Mouse (Mus musculus): Measurements from ENCODE around the gene Plekha6. TPM values are rescaled to one million over a fixed set of nuclear protein-coding genes. Genes with fewer than 3 reads are reported as not detected.
"Not testable (repeated sequence)": the region's sequence is repeated elsewhere in the genome, so short reads cannot be mapped to it uniquely, and the experiment has no call there.

The Plekha6 gene
- polyA plus RNA-seq, 1 experiment from 2014 or later, result 4.6 TPM

GRCm38 (mm10) chr1:133329638-133329964 lies 165.6 kb downstream of the Plekha6 start:
- H3K27ac ChIP-seq, result no peak overlapping the region
- ATAC-seq (ENCODE audit: insufficient number of reproducible peaks, insufficient read depth, low FRiP score, low TSS enrichment), result no peak
- H3K4me3 ChIP-seq, result peak overlapping the region; percentile 34
- WGBS, result 20% methylated on average over 7 of the region's 7 CpGs
- peaks cover 46% of the 10 kb centered on the region for H3K27me3 ChIP-seq
- peak overlapping the region; percentile 62 for H3K4me2 ChIP-seq (replicated peaks)
- H3K4me1 ChIP-seq, result peaks cover 7% of the 10 kb centered on the region
- no peaks in the 10 kb centered on the region for H3K9me3 ChIP-seq
- H3K9ac ChIP-seq, result peak overlapping the region; percentile 45; the same call in 1 of the 2 replicates
- no peaks in the 10 kb centered on the region for H3K36me3 ChIP-seq

- Histone ChIP-seq H3K9me3 (no peaks in the 10 kb centered on the region), H3K9ac (no peak overlapping the region), H3K36me3 (no peaks in the 10 kb centered on the region), H3K4me2 (replicated peaks) (no peak overlapping the region), H3K4me3 (no peak overlapping the region), H3K27ac (no peak overlapping the region), H3K27me3 (peaks cover 46% of the 10 kb centered on the region), H3K4me1 (peaks cover 7% of the 10 kb centered on the region)
- WGBS, result 72% methylated on average over 3 of the region's 3 CpGs
- ATAC-seq (ENCODE audit: insufficient number of reproducible peaks, insufficient read depth, low FRiP score, low TSS enrichment), result no peak
Measured at GRCm38 (mm10) chr1:133331142-133331541, 167.1 kb downstream of the Plekha6 start.

DNA sequence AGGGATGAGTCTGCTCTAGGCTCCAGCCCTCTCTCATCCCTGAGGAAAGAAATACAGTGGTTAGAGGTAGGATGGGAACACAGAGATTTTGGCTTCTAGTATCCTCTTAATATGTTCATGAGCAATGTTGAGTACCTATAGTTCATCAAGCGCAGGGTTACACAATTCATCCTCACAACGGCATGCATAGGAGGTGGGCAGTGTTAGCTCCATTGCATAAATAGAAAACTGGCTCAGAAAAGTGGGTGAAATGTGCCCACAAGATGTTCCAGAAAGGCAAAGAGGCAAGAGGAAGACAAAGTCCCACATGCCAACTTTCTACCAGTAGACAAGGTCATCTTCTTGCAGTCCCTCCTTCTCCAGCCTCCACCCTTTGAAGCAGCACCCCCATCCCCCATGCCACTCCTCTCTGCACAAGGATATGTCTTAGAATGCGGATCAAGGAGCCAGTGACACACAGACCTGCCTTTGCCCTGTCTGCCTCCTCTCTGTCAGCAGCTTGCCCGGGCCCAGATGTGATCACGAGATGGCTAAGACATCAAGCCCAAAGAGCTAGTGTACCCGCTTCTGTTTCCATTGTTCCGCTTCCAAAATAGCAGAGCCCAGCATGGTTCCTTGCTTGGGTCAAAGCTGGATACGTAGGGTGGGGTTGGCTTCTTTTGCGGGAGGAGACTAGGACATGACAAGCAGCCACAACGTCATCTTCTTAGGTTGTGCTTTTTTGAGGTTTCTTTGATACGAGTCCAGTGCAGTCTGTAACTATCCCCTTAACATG lies 168.8 kb downstream of the Plekha6 start:
- Histone ChIP-seq H3K4me3 (no peak overlapping the region), H3K36me3 (no peaks in the 10 kb centered on the region), H3K27ac (no peak overlapping the region), H3K9ac (no peak overlapping the region), H3K27me3 (peaks cover 40% of the 10 kb centered on the region), H3K4me1 (peaks cover 7% of the 10 kb centered on the region), H3K4me2 (replicated peaks) (no peak overlapping the region), H3K9me3 (no peaks in the 10 kb centered on the region)
- WGBS, result 86% methylated on average over 11 of the region's 11 CpGs
- no peak for ATAC-seq (ENCODE audit: insufficient number of reproducible peaks, insufficient read depth, low FRiP score, low TSS enrichment)

- Histone ChIP-seq H3K9me3 (no peaks in the 10 kb centered on the region), H3K27me3 (peaks cover 29% of the 10 kb centered on the region), H3K9ac (no peak overlapping the region), H3K36me3 (no peaks in the 10 kb centered on the region), H3K4me1 (peaks cover 7% of the 10 kb centered on the region), H3K27ac (no peak overlapping the region), H3K4me3 (no peak overlapping the region), H3K4me2 (replicated peaks) (no peak overlapping the region)
- 81% methylated on average over 6 of the region's 6 CpGs for WGBS
- no peak for ATAC-seq (ENCODE audit: insufficient number of reproducible peaks, insufficient read depth, low FRiP score, low TSS enrichment)
Measured at GRCm38 (mm10) chr1:133333937-133334336, 169.9 kb downstream of the Plekha6 start.

DNA sequence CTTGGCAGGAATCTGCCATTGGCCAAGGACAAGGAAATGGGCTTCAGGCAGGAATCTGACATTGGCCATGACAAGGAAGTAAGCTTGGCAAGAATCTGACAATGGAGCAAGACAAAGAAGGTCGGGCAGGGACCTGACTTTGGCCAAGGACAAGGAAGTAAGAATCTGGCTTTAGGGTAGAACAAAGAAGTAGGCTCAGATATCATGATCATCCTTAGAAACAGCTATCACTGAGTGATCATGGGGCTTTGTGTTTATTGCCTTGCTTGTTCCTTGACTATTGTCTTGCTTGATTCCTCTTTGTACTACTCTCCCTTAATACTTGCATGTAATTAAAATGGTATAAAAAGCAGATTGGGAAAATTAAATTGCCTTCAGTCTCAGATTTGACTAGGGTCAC lies 176.4 kb downstream of the Plekha6 start:
- not testable (repeated sequence) for H3K9me3 ChIP-seq; H3K4me1 ChIP-seq; H3K9ac ChIP-seq; H3K4me3 ChIP-seq; H3K4me2 ChIP-seq (replicated peaks); H3K27me3 ChIP-seq; H3K27ac ChIP-seq; ATAC-seq (ENCODE audit: insufficient number of reproducible peaks, insufficient read depth, low FRiP score, low TSS enrichment); H3K36me3 ChIP-seq
- 63% methylated on average over 1 of the region's 1 CpGs for WGBS

DNA sequence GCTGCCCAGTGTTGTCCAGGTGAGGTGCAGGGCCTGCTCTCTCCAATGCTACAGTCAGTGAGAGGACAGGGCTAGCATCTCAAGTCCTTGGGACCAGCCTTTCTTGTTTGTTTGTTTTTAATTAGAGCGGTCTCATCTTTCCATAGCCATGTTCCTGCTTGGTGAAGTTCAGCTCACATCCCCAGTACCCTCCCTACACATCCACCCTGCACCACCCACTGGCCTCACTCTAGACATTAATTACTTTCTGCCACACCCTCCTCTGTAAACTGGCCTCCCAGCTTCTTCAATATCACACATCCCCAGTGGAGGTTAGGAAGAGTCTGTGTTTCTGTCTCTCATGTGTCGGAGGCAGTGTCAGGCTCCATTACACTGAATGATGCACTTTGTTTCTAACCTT lies 180.3 kb downstream of the Plekha6 start:
- H3K9ac ChIP-seq, result no peak overlapping the region
- WGBS, result 92% methylated on average over 2 of the region's 2 CpGs
- ATAC-seq (ENCODE audit: insufficient number of reproducible peaks, insufficient read depth, low FRiP score, low TSS enrichment), result no peak
- H3K4me3 ChIP-seq, result no peak overlapping the region
- H3K9me3 ChIP-seq, result no peaks in the 10 kb centered on the region
- no peaks in the 10 kb centered on the region for H3K4me1 ChIP-seq
- no peaks in the 10 kb centered on the region for H3K27me3 ChIP-seq
- H3K27ac ChIP-seq, result no peak overlapping the region
- no peaks in the 10 kb centered on the region for H3K36me3 ChIP-seq
- no peak overlapping the region for H3K4me2 ChIP-seq (replicated peaks)

- Histone ChIP-seq H3K4me2 (replicated peaks) (no peak overlapping the region), H3K9ac (no peak overlapping the region), H3K9me3 (no peaks in the 10 kb centered on the region), H3K27me3 (no peaks in the 10 kb centered on the region), H3K4me1 (no peaks in the 10 kb centered on the region), H3K27ac (no peak overlapping the region), H3K4me3 (no peak overlapping the region), H3K36me3 (no peaks in the 10 kb centered on the region)
- no peak for ATAC-seq (ENCODE audit: insufficient number of reproducible peaks, insufficient read depth, low FRiP score, low TSS enrichment)
- 83% methylated on average over 9 of the region's 9 CpGs for WGBS
Measured at GRCm38 (mm10) chr1:133346531-133346930, 182.5 kb downstream of the Plekha6 start.

DNA sequence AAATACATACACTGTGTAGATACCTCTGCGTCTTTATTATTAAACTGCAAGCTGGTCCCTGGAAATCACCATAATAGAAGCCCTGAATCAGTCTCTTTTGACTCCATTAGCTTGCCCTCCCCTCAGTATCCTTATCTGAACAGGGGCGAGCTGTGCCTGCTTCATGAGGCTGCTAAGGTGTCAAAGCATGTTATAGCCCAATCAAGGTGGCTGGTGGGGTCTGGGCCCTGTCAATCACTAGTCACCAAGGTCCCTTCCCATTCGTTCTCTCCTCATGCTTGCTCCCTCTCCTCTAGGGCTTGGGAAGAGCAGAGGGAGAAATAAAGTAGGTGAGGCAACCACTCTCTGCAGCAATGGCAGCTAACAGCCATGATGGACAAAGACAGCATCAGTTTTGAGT lies 183.2 kb downstream of the Plekha6 start:
- no peaks in the 10 kb centered on the region for H3K27me3 ChIP-seq
- no peak for ATAC-seq (ENCODE audit: insufficient number of reproducible peaks, insufficient read depth, low FRiP score, low TSS enrichment)
- no peaks in the 10 kb centered on the region for H3K36me3 ChIP-seq
- no peak overlapping the region for H3K27ac ChIP-seq
- H3K4me2 ChIP-seq (replicated peaks), result no peak overlapping the region
- H3K9me3 ChIP-seq, result no peaks in the 10 kb centered on the region
- no peak overlapping the region for H3K4me3 ChIP-seq
- no peak overlapping the region for H3K9ac ChIP-seq
- H3K4me1 ChIP-seq, result no peaks in the 10 kb centered on the region
- 73% methylated on average over 3 of the region's 3 CpGs for WGBS

DNA sequence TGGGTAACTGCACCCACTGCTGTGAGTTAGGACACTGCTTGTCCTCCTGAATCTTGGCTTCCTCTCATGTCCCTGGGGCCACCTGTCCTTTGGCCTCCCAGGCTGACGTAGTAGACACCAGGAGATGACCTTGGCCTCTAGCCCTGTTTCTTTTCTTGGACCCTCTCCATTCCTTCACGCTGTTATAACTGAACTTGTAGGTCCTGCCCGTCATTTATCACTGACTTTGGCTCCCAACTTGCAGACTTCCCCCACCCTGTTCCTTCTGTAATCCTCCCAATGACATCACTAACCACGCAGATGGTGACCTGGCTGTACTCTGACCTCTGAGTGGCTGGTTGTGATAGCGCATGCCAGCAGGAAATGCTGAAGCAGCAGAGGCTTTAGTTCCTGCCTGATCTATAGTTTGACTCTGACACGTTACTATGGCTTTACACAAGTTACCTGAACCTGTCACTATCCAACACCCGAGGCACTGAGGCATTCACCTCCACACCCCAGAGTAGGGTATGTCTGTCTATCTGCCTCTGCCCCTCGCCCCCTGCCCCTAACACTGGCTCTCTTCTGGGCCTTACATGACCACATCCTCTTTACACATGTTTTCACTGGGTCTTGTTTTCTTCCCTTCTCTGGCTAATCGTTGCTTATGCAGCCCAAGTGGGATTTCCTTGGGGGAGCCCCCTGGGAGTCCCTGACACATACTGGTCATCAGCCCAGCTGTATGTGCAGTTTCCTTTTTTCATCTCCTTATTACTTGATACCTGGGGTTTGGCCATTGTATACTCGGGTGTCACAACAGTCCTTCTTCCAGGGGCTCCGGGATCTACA lies 183.9 kb downstream of the Plekha6 start:
- H3K9me3 ChIP-seq, result no peaks in the 10 kb centered on the region
- no peak overlapping the region for H3K9ac ChIP-seq
- no peak overlapping the region for H3K4me2 ChIP-seq (replicated peaks)
- H3K27me3 ChIP-seq, result no peaks in the 10 kb centered on the region
- WGBS, result 74% methylated on average over 11 of the region's 11 CpGs
- ATAC-seq (ENCODE audit: insufficient number of reproducible peaks, insufficient read depth, low FRiP score, low TSS enrichment), result no peak
- H3K4me3 ChIP-seq, result no peak overlapping the region
- H3K36me3 ChIP-seq, result no peaks in the 10 kb centered on the region
- no peaks in the 10 kb centered on the region for H3K4me1 ChIP-seq
- H3K27ac ChIP-seq, result no peak overlapping the region

GRCm38 (mm10) chr1:133350210-133350609 lies 186.2 kb downstream of the Plekha6 start, which contains the start of gene Ren1:
Gene Ren1, plus strand, starts transcription at chr1:133350510.
- WGBS, result 87% methylated on average over 1 of the region's 1 CpGs
- Histone ChIP-seq H3K27ac (no peak within 1 kb of the TSS), H3K27me3 (no peaks in the 10 kb centered on the region; the same call in 1 of the 2 replicates), H3K4me3 (no peak within 1 kb of the TSS), H3K9ac (no peak within 1 kb of the TSS), H3K36me3 (no peaks in the 10 kb centered on the region), H3K4me1 (no peaks in the 10 kb centered on the region), H3K9me3 (no peaks in the 10 kb centered on the region), H3K4me2 (replicated peaks) (no peak within 1 kb of the TSS)
- ATAC-seq (ENCODE audit: insufficient number of reproducible peaks, insufficient read depth, low FRiP score, low TSS enrichment), result no peak

DNA sequence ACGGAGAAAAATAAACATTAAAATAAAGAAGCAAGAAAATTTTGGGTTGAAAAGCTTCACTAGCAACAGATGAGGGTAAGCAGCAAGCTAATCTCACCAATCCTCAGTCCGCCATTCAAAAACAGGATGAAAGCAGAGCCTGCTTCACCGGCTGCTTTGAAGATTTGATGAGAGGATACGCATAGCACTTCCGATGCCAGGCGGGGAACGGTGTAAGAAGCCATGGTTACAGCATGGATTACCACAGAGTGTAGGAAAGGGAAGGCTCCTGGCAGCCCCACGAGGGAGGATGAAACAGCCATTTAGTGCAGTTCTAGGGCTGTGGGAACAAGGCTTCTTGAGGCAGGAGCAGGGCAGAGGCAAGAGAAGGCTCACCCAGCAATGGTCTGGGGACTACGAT lies 187.8 kb downstream of the Plekha6 start:
- H3K4me1 ChIP-seq, result peaks cover 8% of the 10 kb centered on the region
- no peak overlapping the region for H3K4me3 ChIP-seq
- no peak overlapping the region for H3K9ac ChIP-seq
- no peak overlapping the region for H3K27ac ChIP-seq
- no peaks in the 10 kb centered on the region for H3K9me3 ChIP-seq
- WGBS, result 49% methylated on average over 9 of the region's 9 CpGs
- H3K27me3 ChIP-seq, result no peaks in the 10 kb centered on the region; the same call in 1 of the 2 replicates
- no peak for ATAC-seq (ENCODE audit: insufficient number of reproducible peaks, insufficient read depth, low FRiP score, low TSS enrichment)
- H3K36me3 ChIP-seq, result no peaks in the 10 kb centered on the region
- H3K4me2 ChIP-seq (replicated peaks), result no peak overlapping the region

Data from embryonic facial prominence, embryonic 12.5 days (tissue).